Mouse (Mus musculus) central nervous system, embryonic 11.5 days (tissue): ENCODE data around the gene Filip1l. TPM values are rescaled to one million over a fixed set of nuclear protein-coding genes. Genes with fewer than 3 reads are reported as not detected.

Experiments
- polyA plus RNA-seq: library from polyadenylated mRNA; depleted of rRNA; stranded (reverse); fragments of >200 nt; gene quantifications from 2 replicates; pipeline ENCODE4 v1.2.3, GENCODE M21; 2012; rRNA removed

Filip1l gene
- polyA plus RNA-seq = 4.0 and 10.6 TPM in 2 replicates

DNA sequence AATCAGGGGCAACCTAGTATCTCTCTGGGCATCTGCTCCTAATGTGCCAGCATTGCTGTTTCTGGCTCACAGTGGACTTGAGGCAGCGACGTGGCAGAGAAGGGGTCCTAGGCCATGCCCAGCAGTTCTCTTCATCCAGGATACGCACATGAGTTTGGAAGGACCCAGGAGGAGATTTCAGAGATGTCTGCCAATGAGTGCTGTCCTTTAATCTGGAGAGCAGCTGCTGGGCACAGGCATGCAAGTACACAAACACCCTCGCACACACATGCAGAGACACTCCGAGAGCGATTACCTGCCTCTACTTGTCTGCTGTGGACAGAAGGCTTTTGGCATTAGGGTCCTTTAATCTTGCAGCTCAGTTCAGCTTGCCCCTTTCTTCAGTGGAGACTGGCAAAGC, at the start of gene Filip1l:
Filip1l (plus strand) TSS at position 343 of the 400 bp plus-strand sequence.

DNA sequence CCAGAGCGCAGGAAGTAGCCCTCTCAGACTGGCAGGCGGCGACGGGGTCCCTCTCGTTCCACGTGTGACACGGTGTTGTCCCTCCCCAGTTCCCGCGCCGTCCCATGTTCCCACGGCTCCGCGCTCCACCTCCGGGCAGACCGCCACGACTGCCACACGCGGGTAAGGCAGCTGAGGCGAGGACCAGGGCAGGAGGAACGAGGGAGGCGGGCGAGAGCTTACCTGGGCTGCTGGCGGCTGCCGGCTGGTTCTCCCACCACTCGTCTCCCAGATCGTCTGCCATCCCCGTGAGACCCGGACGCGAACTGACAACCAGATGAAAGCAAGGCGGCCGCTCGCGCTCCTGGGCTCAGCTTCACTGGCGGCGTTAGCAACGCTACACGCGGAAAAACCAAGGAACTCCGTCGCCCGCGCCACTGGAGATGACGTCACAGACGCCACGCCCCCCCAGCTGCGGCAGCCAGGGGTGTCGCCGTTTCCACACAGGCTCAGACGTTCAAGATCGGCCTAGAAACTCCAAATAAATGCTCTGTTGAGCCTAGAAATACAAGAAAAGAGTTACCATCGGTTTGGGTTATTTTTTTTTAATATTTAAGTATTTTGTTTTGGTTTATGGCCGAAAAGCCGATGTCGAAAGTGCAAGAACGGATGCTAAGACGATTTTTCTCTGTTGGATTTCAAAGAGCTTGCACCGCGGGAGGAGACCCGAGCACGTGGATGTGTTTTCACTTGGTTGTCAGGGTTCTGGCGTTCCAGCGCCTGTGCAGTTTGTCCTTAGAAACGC, 253.7 kb downstream of the Filip1l start, which contains the start of gene Cmss1:
Cmss1 (minus strand) TSS at position 421 of the 784 bp plus-strand sequence.

Other genes starting within 250 kb of the Filip1l start
- 48.8 and 49.4 TPM in 2 replicates for gene Tomm70a, start 231.4 kb upstream of the Filip1l start, polyA plus RNA-seq
- gene Nit2, start 185.8 kb upstream of the Filip1l start, polyA plus RNA-seq = 19.5 and 34.9 TPM in 2 replicates
- 39.0 and 40.1 TPM in 2 replicates for gene Tbc1d23, start 121.6 kb upstream of the Filip1l start, polyA plus RNA-seq
- 0.51 and 0.80 TPM in 2 replicates for gene Tmem30c, start 60.2 kb upstream of the Filip1l start, polyA plus RNA-seq